Mouse (Mus musculus) lung, adult 2 months (tissue): ENCODE results near the gene Gemin7.

Experiments used
- CTCF ChIP-seq: fragments of 200-500 bp; IDR thresholded peaks from 2 replicates; pipeline ENCODE4 v1.5.1; 2011; ENCODE audit warnings: mild to moderate bottlenecking, low read length, control low read depth; ENCODE audit not compliant: insufficient read depth
- POLR2A ChIP-seq: fragments of 200-500 bp; IDR thresholded peaks from 2 replicates; pipeline ENCODE4 v1.6.1; 2011; ENCODE audit warnings: low read depth, mild to moderate bottlenecking, control low read depth, low read length, borderline replicate concordance; ENCODE audit errors: extremely low read depth

DNA sequence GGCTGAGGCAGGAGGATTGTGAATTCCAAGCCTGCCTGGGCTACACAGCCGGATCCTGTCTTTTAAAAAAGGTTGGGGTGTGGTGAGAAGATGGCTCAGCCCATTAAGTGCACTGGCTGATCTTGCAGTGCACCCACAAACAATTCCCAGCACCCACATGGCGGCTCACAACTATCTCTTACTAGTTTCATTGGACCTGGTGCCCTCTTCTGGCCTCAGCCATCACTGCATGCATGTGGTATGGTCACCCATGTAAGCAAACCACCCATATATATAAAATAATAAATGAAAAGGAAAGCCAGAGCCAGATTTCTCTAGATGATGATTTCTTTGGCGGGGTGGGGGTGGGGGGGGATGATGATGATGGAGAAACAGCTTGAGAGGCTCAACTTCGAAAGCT, 12.9 kb downstream of the Gemin7 start:
- TF ChIP-seq POLR2A (no peak), CTCF (peak; percentile 23; the same call in 1 of the 2 replicates)
